Mouse (Mus musculus) cerebellum, adult 2 months (tissue): ENCODE data around the gene Gmeb2.

Source experiments
- CTCF ChIP-seq: fragments of 200-500 bp; IDR thresholded peaks from 2 replicates; pipeline ENCODE4 v1.5.1; 2011; ENCODE audit warnings: low read depth, mild to moderate bottlenecking, control low read depth, low read length, moderate library complexity, borderline replicate concordance; ENCODE audit not compliant: insufficient read depth
- POLR2A ChIP-seq: fragments of 200-500 bp; IDR thresholded peaks from 2 replicates; pipeline ENCODE4 v1.6.1; 2011; ENCODE audit warnings: low read length, control low read depth, borderline replicate concordance; ENCODE audit not compliant: insufficient read depth

GRCm38 (mm10) chr2:181277866-181278265 lies 10.0 kb downstream of the Gmeb2 start:
- TF ChIP-seq POLR2A (no peak), CTCF (no peak)
